Mouse (Mus musculus): Measurements from ENCODE around the gene Ctbp2. TPM values are rescaled to one million over a fixed set of nuclear protein-coding genes. Genes with fewer than 3 reads are reported as not detected.

Ctbp2 gene
- polyA plus RNA-seq, 1 experiment from 2014 or later: 123 TPM

GRCm38 (mm10) chr7:132994120-132994519 lies 130.0 kb downstream of the Ctbp2 start:
- Histone ChIP-seq H3K36me3 (ENCODE audit: insufficient read depth, low read length) (peaks cover 93% of the 10 kb centered on the region), H3K27ac (ENCODE audit: low read length) (no peak overlapping the region), H3K4me1 (ENCODE audit: insufficient read depth, low read length) (no peaks in the 10 kb centered on the region), H3K4me3 (ENCODE audit: low read length) (no peak overlapping the region), H3K27me3 (ENCODE audit: insufficient read depth, low read length) (no peaks in the 10 kb centered on the region), H3K4me2 (replicated peaks; ENCODE audit: low read depth, low read length) (no peak overlapping the region), H3K9me3 (ENCODE audit: low read length) (no peaks in the 10 kb centered on the region), H3K9ac (replicated peaks; ENCODE audit: low read length) (no peak overlapping the region)
- 89% methylated on average over 8 of the region's 8 CpGs for WGBS
- no peak for ATAC-seq (ENCODE audit: low FRiP score, low TSS enrichment)

- Histone ChIP-seq H3K36me3 (ENCODE audit: insufficient read depth, low read length) (peaks cover 90% of the 10 kb centered on the region), H3K4me2 (replicated peaks; ENCODE audit: low read depth, low read length) (no peak overlapping the region), H3K27me3 (ENCODE audit: insufficient read depth, low read length) (no peaks in the 10 kb centered on the region), H3K4me1 (ENCODE audit: insufficient read depth, low read length) (no peaks in the 10 kb centered on the region), H3K9me3 (ENCODE audit: low read length) (no peaks in the 10 kb centered on the region), H3K4me3 (ENCODE audit: low read length) (no peak overlapping the region), H3K9ac (replicated peaks; ENCODE audit: low read length) (no peak overlapping the region), H3K27ac (ENCODE audit: low read length) (no peak overlapping the region)
- 92% methylated on average over 9 of the region's 9 CpGs for WGBS
- no peak for ATAC-seq (ENCODE audit: low FRiP score, low TSS enrichment)
These were observed 131.1 kb downstream of the Ctbp2 start for GRCm38 (mm10) chr7:132992967-132993615.

GRCm38 (mm10) chr7:132991240-132991900 lies 132.8 kb downstream of the Ctbp2 start:
- Histone ChIP-seq H3K27me3 (ENCODE audit: insufficient read depth, low read length) (no peaks in the 10 kb centered on the region), H3K27ac (ENCODE audit: low read length) (no peak overlapping the region), H3K4me2 (replicated peaks; ENCODE audit: low read depth, low read length) (no peak overlapping the region), H3K36me3 (ENCODE audit: insufficient read depth, low read length) (peaks cover 83% of the 10 kb centered on the region), H3K4me1 (ENCODE audit: insufficient read depth, low read length) (no peaks in the 10 kb centered on the region), H3K9ac (replicated peaks; ENCODE audit: low read length) (no peak overlapping the region), H3K4me3 (ENCODE audit: low read length) (no peak overlapping the region), H3K9me3 (ENCODE audit: low read length) (no peaks in the 10 kb centered on the region)
- 79% methylated on average over 14 of the region's 14 CpGs for WGBS
- ATAC-seq (ENCODE audit: low FRiP score, low TSS enrichment): no peak

GRCm38 (mm10) chr7:132989839-132990238 lies 134.3 kb downstream of the Ctbp2 start:
- no peak overlapping the region for H3K9ac ChIP-seq (replicated peaks; ENCODE audit: low read length)
- no peaks in the 10 kb centered on the region for H3K4me1 ChIP-seq (ENCODE audit: insufficient read depth, low read length)
- ATAC-seq (ENCODE audit: low FRiP score, low TSS enrichment): no peak
- H3K4me3 ChIP-seq (ENCODE audit: low read length): no peak overlapping the region
- H3K9me3 ChIP-seq (ENCODE audit: low read length): no peaks in the 10 kb centered on the region
- no peak overlapping the region for H3K4me2 ChIP-seq (replicated peaks; ENCODE audit: low read depth, low read length)
- H3K27ac ChIP-seq (ENCODE audit: low read length): no peak overlapping the region
- H3K27me3 ChIP-seq (ENCODE audit: insufficient read depth, low read length): no peaks in the 10 kb centered on the region
- peaks cover 77% of the 10 kb centered on the region for H3K36me3 ChIP-seq (ENCODE audit: insufficient read depth, low read length)
- 88% methylated on average over 5 of the region's 5 CpGs for WGBS

- no peak overlapping the region for H3K27ac ChIP-seq (ENCODE audit: low read length)
- no peaks in the 10 kb centered on the region for H3K4me1 ChIP-seq (ENCODE audit: insufficient read depth, low read length)
- no peak overlapping the region for H3K4me3 ChIP-seq (ENCODE audit: low read length)
- H3K9ac ChIP-seq (replicated peaks; ENCODE audit: low read length): no peak overlapping the region
- no peak overlapping the region for H3K4me2 ChIP-seq (replicated peaks; ENCODE audit: low read depth, low read length)
- no peak for ATAC-seq (ENCODE audit: low FRiP score, low TSS enrichment)
- no peaks in the 10 kb centered on the region for H3K27me3 ChIP-seq (ENCODE audit: insufficient read depth, low read length)
- H3K9me3 ChIP-seq (ENCODE audit: low read length): no peaks in the 10 kb centered on the region
- WGBS: 66% methylated on average over 3 of the region's 3 CpGs
- peaks cover 44% of the 10 kb centered on the region for H3K36me3 ChIP-seq (ENCODE audit: insufficient read depth, low read length)
These were observed 141.5 kb downstream of the Ctbp2 start for GRCm38 (mm10) chr7:132982639-132983038.

GRCm38 (mm10) chr7:132977981-132978380 lies 146.2 kb downstream of the Ctbp2 start:
- H3K4me3 ChIP-seq (ENCODE audit: low read length): no peak overlapping the region
- 91% methylated on average over 2 of the region's 2 CpGs for WGBS
- H3K9ac ChIP-seq (replicated peaks; ENCODE audit: low read length): no peak overlapping the region
- H3K9me3 ChIP-seq (ENCODE audit: low read length): no peaks in the 10 kb centered on the region
- H3K27me3 ChIP-seq (ENCODE audit: insufficient read depth, low read length): no peaks in the 10 kb centered on the region
- H3K4me2 ChIP-seq (replicated peaks; ENCODE audit: low read depth, low read length): no peak overlapping the region
- no peaks in the 10 kb centered on the region for H3K4me1 ChIP-seq (ENCODE audit: insufficient read depth, low read length)
- peaks cover 31% of the 10 kb centered on the region for H3K36me3 ChIP-seq (ENCODE audit: insufficient read depth, low read length)
- no peak overlapping the region for H3K27ac ChIP-seq (ENCODE audit: low read length)
- ATAC-seq (ENCODE audit: low FRiP score, low TSS enrichment): no peak

- Histone ChIP-seq H3K4me2 (replicated peaks; ENCODE audit: low read depth, low read length) (no peak overlapping the region), H3K9ac (replicated peaks; ENCODE audit: low read length) (no peak overlapping the region), H3K36me3 (ENCODE audit: insufficient read depth, low read length) (peaks cover 20% of the 10 kb centered on the region), H3K9me3 (ENCODE audit: low read length) (no peaks in the 10 kb centered on the region), H3K27ac (ENCODE audit: low read length) (no peak overlapping the region), H3K4me1 (ENCODE audit: insufficient read depth, low read length) (no peaks in the 10 kb centered on the region), H3K4me3 (ENCODE audit: low read length) (no peak overlapping the region), H3K27me3 (ENCODE audit: insufficient read depth, low read length) (no peaks in the 10 kb centered on the region)
- 59% methylated on average over 2 of the region's 2 CpGs for WGBS
- no peak for ATAC-seq (ENCODE audit: low FRiP score, low TSS enrichment)
These were observed 148.1 kb downstream of the Ctbp2 start for GRCm38 (mm10) chr7:132976079-132976478.

GRCm38 (mm10) chr7:132972079-132972478 lies 152.1 kb downstream of the Ctbp2 start:
- Histone ChIP-seq H3K4me1 (ENCODE audit: insufficient read depth, low read length) (no peaks in the 10 kb centered on the region), H3K27me3 (ENCODE audit: insufficient read depth, low read length) (no peaks in the 10 kb centered on the region), H3K4me2 (replicated peaks; ENCODE audit: low read depth, low read length) (no peak overlapping the region), H3K9me3 (ENCODE audit: low read length) (no peaks in the 10 kb centered on the region), H3K9ac (replicated peaks; ENCODE audit: low read length) (no peak overlapping the region), H3K27ac (ENCODE audit: low read length) (no peak overlapping the region), H3K36me3 (ENCODE audit: insufficient read depth, low read length) (peaks cover 9% of the 10 kb centered on the region), H3K4me3 (ENCODE audit: low read length) (no peak overlapping the region)
- 88% methylated on average over 2 of the region's 2 CpGs for WGBS
- ATAC-seq (ENCODE audit: low FRiP score, low TSS enrichment): no peak

- no peak overlapping the region for H3K9ac ChIP-seq (replicated peaks; ENCODE audit: low read length)
- no peak overlapping the region for H3K27ac ChIP-seq (ENCODE audit: low read length)
- no peaks in the 10 kb centered on the region for H3K9me3 ChIP-seq (ENCODE audit: low read length)
- peaks cover 8% of the 10 kb centered on the region for H3K4me1 ChIP-seq (ENCODE audit: insufficient read depth, low read length)
- no peak overlapping the region for H3K4me3 ChIP-seq (ENCODE audit: low read length)
- H3K27me3 ChIP-seq (ENCODE audit: insufficient read depth, low read length): no peaks in the 10 kb centered on the region
- no peak overlapping the region for H3K4me2 ChIP-seq (replicated peaks; ENCODE audit: low read depth, low read length)
- no peak for ATAC-seq (ENCODE audit: low FRiP score, low TSS enrichment)
- WGBS: 83% methylated on average over 2 of the region's 2 CpGs
- no peaks in the 10 kb centered on the region for H3K36me3 ChIP-seq (ENCODE audit: insufficient read depth, low read length)
These were observed 158.4 kb downstream of the Ctbp2 start for GRCm38 (mm10) chr7:132965707-132966106.

GRCm38 (mm10) chr7:132964395-132964794 lies 159.8 kb downstream of the Ctbp2 start:
- no peak overlapping the region for H3K4me2 ChIP-seq (replicated peaks; ENCODE audit: low read depth, low read length)
- H3K27ac ChIP-seq (ENCODE audit: low read length): no peak overlapping the region
- H3K27me3 ChIP-seq (ENCODE audit: insufficient read depth, low read length): no peaks in the 10 kb centered on the region
- H3K4me3 ChIP-seq (ENCODE audit: low read length): no peak overlapping the region
- no peaks in the 10 kb centered on the region for H3K36me3 ChIP-seq (ENCODE audit: insufficient read depth, low read length)
- H3K4me1 ChIP-seq (ENCODE audit: insufficient read depth, low read length): peaks cover 8% of the 10 kb centered on the region
- 43% methylated on average over 3 of the region's 3 CpGs for WGBS
- no peaks in the 10 kb centered on the region for H3K9me3 ChIP-seq (ENCODE audit: low read length)
- peak; percentile 82 for ATAC-seq (ENCODE audit: low FRiP score, low TSS enrichment)
- H3K9ac ChIP-seq (replicated peaks; ENCODE audit: low read length): no peak overlapping the region

Measured in kidney, embryonic 16.5 days (tissue).